Mouse (Mus musculus) ES-CJ7 (cell line): ENCODE data around the gene Depp1.
"Not testable (repeated sequence)": the region's sequence is repeated elsewhere in the genome, so short reads cannot be mapped to it uniquely, and the experiment has no call there.

Experiments used
- DNase-seq: peaks from one replicate; pipeline ENCODE4 v3.0.0; 2011; ENCODE audit warnings: low read depth, low spot score

The Depp1 gene

DNA sequence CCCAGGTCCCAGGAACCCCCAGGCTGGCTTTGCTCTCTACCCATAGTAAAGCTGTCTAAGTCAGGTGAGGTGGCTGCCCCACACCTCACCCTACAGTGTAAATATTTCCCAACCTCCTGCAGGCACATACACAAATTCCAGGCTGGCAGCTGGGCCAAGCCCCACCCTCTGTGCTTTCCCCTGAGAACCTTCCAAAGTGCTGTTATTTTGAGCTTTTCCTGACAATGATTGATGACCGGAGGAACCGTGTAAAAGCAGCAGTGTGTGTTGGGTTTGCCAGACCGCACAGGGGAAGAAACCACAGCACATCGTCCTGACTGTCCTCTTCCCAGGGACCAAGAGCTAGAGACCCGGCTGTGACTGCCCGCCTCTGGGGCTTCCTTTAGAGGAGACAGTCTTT lies at the start of gene Depp1:
Gene Depp1 (plus strand): TSS at position 204 of the 400 bp plus-strand sequence.
- DNase-seq: no peak

DNA sequence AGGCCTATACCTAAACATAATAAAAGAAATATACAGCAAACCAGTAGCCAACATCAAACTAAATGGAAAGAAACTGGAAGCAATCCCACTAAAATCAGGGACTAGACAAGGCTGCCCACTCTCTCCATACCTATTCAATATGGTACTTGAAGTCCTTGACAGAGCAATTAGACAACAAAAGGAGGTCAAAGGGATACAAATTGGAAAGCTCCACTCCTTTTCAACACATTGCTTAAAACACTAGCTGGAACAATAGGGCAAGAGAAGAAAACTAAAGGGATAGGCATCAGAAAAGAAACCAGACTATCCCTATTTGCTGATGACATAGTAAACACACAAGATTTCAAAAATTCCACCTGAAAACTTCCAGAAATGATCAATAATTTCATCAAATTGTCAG lies 49.4 kb upstream of the Depp1 start:
- peak; percentile 25 for DNase-seq

DNA sequence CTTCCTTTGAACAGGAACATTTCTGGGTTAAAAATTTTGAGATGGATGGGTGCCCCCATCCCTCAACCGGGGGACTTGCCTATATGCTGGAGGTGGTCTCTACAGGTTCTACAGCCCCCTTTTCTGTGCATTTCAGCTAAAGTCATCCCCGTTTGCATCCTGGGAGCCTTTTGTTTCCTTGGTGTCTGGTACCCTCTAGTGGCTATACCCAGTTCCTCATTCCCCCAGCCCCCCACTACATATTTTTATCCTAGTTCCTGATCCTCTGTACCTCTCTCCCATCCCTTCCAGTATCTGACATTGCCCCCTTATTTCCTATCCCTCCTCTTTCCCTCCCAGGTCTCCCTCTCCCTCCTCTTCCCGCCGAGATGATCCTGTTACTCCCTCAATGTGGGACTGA lies 43.2 kb upstream of the Depp1 start:
- no peak for DNase-seq

DNA sequence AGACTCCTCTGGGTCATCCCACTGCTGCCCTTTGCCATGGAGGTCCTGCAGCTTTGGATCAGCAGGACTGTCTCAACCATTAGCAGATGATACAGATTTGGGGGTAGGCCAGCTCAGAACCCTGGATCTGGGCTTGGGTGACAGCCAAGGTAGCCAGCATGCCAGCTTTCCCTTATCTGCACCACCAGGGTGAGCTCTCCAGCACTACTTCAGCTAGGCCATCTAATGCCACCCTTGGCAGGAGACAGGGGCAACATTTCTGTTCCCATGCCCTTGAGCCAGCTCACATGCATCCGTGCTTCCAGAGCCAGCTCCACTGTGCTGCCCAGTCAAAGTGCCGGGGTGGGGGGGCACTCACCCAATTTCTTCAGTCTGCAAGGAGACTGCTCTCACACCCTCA lies 34.7 kb upstream of the Depp1 start:
- no peak for DNase-seq

DNA sequence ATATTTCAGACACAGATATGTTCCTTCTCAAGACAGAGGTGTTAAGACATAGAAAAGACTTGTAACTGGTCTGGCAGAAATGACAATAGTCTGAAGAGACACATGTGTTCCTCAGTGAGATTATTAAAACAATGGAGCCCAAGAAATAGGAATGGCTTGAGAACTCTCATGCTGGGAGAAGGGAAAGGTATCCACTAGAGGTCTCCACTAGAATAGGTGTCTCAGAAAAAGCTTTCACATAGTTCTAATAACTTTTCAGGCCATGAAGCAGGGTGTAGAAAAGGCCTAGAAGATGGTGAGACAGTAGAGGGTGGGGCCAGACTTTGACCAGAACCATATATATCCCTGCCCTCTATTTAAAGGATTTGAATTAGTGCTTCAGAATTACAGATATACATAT lies 32.3 kb upstream of the Depp1 start:
- DNase-seq: no peak

DNA sequence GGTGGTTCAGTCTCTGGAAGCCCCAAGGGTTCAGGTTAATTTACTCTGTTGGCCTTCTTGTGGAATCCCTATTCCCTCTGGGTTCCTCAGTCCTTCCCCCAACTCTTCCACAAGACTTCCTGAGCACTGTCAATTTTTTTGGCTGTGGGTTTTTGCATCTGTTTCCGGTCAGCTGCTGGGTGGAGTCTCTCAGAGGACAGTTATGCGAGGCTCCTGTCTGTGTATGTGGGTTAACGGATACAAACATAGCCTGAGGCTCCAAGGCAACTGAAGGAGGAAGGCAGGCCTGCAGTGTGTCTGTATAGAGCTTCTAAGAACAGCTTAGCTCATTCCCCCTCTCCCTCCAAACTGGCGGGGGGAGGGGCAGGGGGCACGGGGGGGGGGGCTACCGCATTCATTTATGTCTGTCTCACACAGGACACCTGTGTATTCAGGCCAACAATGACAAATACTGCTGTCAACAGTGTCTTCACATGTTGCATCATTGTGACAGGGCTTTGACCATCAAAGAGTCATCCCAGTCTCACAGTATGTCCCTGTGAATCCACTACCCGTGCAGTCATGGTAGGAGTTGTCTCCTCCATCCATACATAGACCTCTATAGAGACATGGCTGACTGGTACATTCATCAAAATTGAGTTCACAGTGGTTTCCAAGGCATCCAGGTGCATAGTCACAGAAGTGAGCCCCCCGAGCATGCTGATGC lies 28.9 kb upstream of the Depp1 start:
- DNase-seq: no peak

DNA sequence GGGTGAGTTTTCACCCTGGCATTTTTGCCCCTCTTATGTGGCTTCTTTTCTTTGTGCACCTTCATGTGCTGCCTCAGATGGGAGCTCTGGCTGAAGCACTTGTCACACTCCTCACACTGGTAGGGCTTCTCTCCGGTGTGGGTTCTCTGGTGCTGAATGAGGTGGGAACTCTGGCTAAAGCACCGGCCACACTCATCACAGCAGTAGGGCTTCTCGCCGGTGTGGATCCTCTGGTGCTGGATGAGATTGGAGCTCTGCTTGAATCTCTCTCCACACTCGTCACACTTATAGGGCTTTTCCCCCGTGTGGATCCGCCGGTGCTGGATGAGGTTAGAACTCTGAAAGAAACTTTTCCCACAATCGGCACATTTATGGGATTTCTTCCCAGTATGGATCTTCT lies 24.0 kb upstream of the Depp1 start:
- not testable (repeated sequence) for DNase-seq

DNA sequence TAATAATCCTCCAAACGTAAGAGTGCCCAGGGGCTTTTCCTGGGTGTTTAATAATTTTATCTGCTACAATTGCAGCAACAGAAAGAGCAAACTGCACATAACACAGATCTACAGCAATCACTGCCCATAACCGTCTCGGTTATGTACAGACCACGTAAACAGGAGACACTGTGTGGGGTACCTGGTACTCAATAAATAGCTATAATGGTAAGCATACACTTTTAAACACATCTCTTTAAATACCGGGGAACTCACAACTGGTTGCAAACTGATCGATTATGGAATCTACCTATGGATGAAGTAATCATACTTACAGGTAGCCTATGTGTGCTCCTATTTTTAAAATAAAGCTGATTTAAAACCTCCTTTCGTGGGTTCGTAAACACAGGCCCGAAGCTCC lies 22.3 kb upstream of the Depp1 start:
- no peak for DNase-seq

DNA sequence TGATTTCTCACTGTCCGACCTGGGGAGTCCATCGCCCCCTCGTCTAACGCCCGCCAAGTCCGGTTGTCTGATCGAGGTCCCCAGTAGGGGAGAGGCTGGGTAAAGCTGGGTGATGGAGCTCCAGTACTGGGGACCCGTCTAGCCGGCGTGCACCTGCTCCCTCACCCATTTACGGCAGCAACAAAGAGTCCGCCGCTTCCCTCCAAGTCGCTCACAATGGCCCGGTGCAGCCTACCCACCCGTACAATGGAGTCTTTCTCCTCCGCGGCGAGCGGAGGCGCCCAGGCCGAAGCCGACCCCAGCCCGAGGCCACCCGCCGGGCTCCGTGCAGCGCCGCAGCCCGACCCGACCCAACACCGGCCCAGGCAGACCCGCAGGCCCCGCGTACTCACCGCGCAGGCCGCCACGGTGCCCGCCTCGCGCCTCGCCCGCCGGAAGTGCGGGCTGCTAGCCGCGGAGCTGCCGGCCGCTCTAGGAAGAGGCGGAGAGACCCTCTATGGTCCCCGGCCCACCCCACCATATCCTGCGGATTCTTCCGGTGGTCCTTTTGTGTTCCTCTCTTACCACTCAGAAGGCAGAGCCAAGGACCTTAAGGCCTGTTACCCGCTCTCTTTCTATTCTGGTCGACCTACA lies 21.8 kb upstream of the Depp1 start, which contains the start of gene Zfp422:
Gene Zfp422 (minus strand): TSS at position 461 of the 633 bp plus-strand sequence.
- DNase-seq: peak; percentile 73

DNA sequence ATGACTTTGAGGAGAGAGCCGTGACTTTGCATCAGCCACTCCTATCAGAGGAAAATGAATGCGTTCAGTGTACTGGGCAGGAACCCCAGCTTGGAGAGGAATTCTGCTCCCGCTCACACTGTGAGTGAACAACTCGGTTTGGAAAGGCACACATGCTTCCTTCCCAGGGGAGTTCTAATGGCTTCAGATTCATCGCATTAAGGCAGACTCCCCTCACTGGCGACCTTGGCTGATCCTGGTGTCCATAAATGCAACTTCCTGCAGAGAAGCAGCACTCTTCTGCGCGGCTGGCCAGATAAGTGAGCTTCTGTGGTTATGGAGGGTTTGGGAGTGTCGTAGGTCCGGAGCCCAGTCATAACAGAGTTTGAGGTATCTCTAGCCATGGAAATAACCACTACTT lies 20.6 kb upstream of the Depp1 start:
- no peak for DNase-seq

DNA sequence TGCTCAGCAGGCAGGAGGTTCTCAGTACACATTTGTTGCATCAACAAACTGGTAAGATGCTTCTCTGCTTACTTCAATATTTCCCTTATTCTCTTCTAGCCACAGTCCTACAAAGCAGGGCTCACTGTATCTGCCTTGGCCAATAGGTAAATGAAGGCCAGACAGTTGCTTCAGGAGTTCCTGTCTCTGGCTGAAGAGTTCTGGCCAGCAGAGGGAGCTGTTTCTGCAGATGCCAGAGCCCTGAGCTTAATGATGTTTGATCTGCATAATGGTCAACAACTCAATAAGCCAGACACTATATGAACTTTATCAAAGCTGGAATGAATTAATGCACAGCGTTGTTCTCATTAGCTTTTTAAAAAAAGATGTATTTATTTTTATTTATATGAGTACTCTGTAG lies 18.3 kb upstream of the Depp1 start:
- DNase-seq: peak; percentile 72

DNA sequence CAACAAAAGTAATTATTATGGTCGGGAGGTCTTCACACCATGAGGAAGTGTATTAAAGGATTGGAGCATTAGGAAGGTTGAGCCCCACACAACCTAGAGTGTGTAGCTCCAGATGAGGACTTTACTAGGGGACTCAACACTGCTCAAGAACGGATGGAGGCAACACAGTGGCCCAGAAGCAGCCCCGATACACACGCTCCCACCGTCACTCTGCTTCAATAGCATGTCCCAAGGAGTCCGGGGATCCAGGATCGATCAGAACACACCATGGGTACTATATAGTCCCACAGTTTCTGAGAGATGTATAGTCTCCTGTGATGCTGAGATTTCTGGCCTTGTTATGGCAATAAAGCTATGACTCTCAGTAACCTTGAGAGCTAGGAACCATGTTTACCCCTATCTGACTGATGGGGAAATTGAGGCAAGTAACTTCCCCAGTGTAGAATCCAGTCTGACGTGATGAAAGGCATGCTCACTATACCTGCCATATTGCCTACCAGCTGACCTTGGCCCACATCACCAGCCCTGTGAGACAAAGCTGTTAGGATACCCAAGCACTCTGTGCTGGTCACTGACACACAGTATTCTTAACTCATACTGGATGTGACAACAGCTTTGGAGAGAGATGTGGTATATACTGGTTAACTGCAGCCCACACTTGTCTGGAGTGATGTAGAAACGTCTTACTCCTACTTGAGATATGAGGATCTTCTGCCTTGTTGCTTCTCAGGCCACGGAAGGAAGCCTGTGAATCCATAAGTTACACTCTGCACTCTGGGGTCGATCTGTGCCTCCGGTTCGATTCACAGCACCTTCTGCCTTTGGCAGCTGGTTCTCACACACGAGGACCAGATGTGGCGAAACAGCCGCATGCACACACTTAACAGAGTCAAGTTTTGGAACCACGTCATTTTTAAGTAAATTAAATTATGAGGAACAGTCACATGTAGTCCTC lies 16.4 kb upstream of the Depp1 start:
- no peak for DNase-seq

DNA sequence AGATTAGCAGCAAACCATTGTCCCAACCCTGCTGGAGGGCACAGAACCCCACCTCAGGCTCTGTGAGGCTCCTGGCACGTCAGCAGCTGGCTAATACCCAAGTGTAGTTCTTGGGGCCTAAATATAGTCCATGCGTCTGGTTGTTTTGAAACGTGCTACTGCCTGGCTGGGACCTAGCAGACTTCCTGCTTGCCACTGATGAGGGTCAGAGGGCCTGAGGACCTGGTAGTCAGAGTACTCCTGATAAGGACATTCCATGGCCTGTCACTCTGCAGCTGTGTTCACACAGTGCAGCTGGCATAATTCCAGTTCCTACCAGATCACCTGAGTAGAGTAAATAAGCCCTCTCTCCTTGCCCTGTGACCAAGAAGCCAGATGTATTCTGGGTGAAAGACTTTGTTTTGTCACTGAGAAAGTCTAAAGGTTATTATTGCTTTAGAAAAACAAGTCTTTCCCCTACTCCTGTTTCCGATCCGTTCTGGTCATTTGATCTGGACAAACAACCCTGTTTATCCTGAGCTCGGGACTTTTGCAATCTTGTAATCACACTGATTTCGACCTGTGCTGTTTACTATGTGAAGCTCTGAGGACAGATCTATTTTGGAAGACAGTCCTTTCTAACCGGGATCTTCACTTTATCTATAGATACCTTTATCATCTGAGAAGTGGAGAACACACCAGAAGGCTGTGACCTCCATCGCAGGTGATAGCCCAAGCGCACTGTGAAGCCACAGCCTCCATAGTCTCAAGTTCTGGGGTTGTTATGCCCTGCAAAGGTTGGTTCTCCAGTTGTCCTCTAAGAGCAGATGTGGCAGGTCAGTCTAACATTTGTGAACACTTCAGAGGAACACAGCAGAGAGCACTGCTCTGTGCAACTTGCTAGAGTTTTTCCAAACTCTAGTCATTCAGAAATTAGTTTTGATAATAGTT lies 14.9 kb upstream of the Depp1 start:
- no peak for DNase-seq

DNA sequence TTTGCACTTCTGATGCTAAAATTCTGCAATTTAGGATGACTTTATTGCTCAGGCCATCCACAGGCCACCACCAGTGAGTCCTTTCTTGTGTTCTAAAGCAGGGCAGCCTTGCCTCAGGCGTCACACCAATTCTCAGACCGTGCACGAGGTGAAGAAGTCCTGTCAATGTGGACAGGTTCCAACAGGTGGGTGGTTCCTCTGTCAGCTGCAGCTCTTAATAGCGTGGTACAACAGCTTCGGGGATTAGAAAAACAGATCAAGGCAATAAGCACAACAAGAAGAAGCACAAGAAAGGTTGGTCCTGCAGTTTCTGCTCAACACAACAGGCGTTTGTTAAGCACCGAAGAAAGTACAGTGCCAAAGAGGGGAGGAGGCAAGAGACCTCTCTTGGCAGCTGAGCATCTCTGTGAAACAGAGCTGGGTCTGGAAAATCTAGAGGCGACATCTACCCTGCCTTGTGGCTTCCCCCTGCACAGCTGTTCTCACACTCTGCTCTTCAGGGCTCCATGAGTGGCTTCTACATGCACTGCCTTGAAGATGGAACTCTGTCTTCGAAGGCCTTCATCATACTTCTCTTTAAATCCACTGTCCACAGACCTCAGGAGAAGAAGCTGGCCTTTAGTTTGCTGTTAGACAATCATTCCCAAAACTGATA lies 13.7 kb upstream of the Depp1 start:
- DNase-seq: no peak

DNA sequence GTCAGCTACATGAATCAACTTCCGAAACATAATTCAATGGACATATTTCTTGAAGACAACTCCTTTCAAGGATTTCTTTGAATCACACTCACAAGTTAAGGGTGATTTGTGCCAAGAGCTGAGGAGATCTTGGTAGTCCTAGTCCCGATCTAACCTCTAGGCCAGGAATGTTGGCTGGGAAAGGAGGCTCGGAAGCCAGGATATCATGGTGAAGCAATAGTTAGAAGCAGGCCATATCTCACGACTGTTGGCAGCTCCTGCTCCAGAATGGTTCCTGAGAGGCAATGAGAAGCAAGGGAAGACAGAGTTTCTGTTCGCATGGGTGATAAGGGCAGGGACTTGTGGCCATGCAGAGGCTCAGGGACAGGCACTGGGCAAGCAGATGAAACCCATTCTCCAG lies 12.9 kb upstream of the Depp1 start:
- DNase-seq: no peak

DNA sequence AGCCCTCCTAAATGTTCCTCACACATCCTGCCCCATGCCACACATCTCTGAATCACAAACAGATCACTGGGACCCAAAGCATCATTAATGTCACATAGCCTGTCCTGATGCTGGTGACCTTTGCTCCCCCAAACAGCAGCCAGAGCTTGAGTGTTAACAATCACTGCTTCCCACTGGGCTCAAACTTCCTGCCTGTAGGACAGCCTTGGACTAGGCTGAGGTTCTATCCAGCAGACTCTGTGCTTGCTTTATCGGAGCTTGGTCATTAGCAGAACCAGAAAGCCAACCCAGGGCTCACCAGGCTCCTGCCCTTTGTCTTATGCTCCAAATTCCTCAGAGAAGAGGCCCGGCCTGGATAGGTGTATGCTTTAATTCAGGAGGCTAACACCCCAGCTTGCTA lies 11.5 kb upstream of the Depp1 start:
- no peak for DNase-seq

DNA sequence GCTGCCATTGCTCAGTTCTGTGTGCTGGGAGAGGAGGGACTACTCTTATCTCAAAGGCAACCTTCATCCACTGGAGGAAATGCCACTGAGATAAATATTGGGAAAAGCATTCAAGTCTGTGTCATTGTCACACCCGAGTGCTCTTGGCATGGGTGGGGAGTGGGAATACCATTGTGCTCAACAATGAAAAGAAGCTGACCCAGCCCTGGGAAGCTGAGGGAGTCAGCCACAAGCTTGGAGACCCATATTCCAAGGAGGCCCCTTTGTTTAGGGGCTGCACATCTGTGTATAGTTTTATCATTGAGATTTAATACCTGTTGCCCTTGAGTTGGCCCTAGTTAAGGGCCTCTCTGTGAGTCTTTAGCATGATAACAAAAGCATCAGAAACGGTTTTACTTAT lies 10.7 kb upstream of the Depp1 start:
- peak; percentile 56 for DNase-seq

DNA sequence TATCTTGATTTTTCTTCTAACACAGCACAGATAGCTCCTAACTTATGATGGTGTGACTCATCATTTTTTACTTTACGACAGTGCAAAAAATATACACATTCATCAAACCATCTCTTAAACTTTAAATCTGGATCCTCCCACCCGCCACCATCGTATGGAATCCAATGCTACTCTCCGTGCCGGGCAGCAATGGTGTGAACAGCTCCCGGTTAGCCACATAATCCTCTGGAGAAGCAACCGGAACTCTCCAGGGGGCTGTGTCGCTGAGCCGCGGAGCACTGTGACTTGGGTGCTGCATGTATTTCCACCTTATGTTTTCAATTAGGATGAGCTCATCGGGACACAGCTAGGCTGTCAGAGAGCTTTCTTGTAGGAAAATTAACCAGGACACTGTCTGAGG lies 7.5 kb upstream of the Depp1 start:
- no peak for DNase-seq

DNA sequence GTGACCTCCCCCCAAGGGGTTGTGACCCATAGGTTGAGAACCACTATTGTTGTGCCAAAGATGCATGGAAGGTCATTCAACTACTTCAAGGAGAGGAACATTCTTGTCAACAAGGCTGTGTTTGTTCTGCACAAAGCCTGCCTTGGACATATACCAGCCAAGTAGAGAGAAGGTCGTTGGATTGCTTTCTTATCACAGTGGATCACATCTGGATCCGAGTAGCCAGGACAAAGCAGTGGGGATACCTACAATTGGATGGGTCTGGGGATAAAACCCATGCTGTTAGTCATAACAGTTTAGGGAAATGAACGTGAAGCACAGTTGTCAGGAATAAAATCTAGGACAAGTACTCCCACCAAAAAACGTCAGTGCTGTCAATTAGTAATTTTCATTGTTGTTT lies 6.5 kb upstream of the Depp1 start:
- DNase-seq: no peak

DNA sequence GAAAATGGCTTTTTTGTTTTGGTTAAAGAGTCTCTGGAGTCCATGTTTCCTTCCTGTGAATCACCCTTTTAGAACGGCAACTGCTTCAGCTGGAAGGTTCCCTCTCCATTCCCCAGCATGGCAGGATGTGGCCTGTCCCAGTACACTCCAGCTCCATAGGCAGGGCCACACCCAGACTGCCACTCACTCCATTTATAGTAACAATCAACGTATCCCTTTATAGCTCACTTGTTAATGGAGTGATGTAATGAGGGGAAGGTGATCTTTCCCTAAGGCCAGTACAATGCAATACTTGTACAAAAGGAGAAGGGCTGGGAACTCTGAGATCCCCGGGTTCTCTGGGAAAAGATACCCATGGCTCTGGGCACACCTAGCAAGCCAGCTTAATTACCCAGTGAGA lies 6.1 kb upstream of the Depp1 start:
- peak; percentile 17 for DNase-seq

DNA sequence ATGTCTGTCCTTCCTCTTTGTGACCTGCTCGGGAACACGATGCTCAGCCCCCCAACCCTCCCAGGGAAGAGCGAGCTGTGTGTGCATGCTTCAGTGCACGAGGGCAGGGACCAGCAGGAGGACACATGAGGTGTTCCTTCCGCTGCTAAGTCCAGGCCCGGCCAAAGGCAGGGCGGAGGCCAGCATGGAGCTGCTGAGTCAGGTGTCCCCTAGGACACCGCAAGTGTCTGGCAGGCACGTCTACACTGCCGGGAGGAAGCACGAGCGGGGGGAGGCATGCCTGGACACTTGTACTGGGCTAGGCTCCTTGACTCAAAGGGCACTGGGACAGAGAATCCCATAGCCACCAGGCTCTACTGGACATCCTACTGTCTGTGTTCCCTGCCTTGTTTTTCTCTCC lies 2.6 kb upstream of the Depp1 start:
- no peak for DNase-seq
